Mouse (Mus musculus): ENCODE measurements at regions not wholly inside any gene's neighbourhood (a gene's known extent, or its start where the extent isn't known, plus 50 kb on each side); places are given as distances from the start of the nearest gene placed in this dataset.
A peak's percentile ranks its signal among the peaks of the same experiment; 100 is the strongest.

GRCm38 (mm10) chr8:79587258-79587657, 52.2 kb upstream of the Otud4 start:
- peak; percentile 80 for DNase-seq (ENCODE audit: low read depth, low spot score)

GRCm38 (mm10) chr8:79584966-79585365, 54.5 kb upstream of the Otud4 start:
- DNase-seq (ENCODE audit: low read depth, low spot score) = peak; percentile 92

GRCm38 (mm10) chr8:79583326-79583725, 56.1 kb upstream of the Otud4 start:
- peak; percentile 84 for DNase-seq (ENCODE audit: low read depth, low spot score)

GRCm38 (mm10) chr8:79582195-79582594, 57.2 kb upstream of the Otud4 start:
- no peak for DNase-seq (ENCODE audit: low read depth, low spot score)

- DNase-seq (ENCODE audit: low read depth, low spot score) = no peak
These were observed 63.3 kb upstream of the Otud4 start for GRCm38 (mm10) chr8:79576086-79576485.

GRCm38 (mm10) chr8:79575175-79575734, 64.2 kb upstream of the Otud4 start:
- no peak for DNase-seq (ENCODE audit: low read depth, low spot score)

GRCm38 (mm10) chr8:79573491-79573890, 65.9 kb upstream of the Otud4 start:
- no peak for DNase-seq (ENCODE audit: low read depth, low spot score)

- no peak for DNase-seq (ENCODE audit: low read depth, low spot score)
These were observed 66.9 kb upstream of the Otud4 start for GRCm38 (mm10) chr8:79572526-79572925.

- DNase-seq (ENCODE audit: low read depth, low spot score) = no peak
These were observed 76.3 kb upstream of the Otud4 start for GRCm38 (mm10) chr8:79563101-79563500.

- DNase-seq (ENCODE audit: low read depth, low spot score) = peak; percentile 55
These were observed 76.7 kb upstream of the Otud4 start for GRCm38 (mm10) chr8:79562669-79563068.

- DNase-seq (ENCODE audit: low read depth, low spot score) = peak; percentile 90
These were observed 77.3 kb upstream of the Otud4 start for GRCm38 (mm10) chr8:79562071-79562581.

GRCm38 (mm10) chr8:79561269-79562063, 78.0 kb upstream of the Otud4 start:
- peak; percentile 84 for DNase-seq (ENCODE audit: low read depth, low spot score)

GRCm38 (mm10) chr8:79559516-79559915, 79.9 kb upstream of the Otud4 start:
- DNase-seq (ENCODE audit: low read depth, low spot score) = peak; percentile 91

GRCm38 (mm10) chr8:79554311-79554710, 85.1 kb upstream of the Otud4 start:
- peak; percentile 58 for DNase-seq (ENCODE audit: low read depth, low spot score)

GRCm38 (mm10) chr8:79550151-79550550, 89.3 kb upstream of the Otud4 start:
- peak; percentile 67 for DNase-seq (ENCODE audit: low read depth, low spot score)

- no peak for DNase-seq (ENCODE audit: low read depth, low spot score)
These were observed 91.3 kb upstream of the Otud4 start for GRCm38 (mm10) chr8:79548156-79548555.

GRCm38 (mm10) chr8:79545866-79546373, 93.5 kb upstream of the Otud4 start:
- no peak for DNase-seq (ENCODE audit: low read depth, low spot score)

- DNase-seq (ENCODE audit: low read depth, low spot score) = peak; percentile 77
These were observed 97.0 kb upstream of the Otud4 start for GRCm38 (mm10) chr8:79542461-79542860.

- DNase-seq (ENCODE audit: low read depth, low spot score) = no peak
These were observed 99.4 kb upstream of the Otud4 start for GRCm38 (mm10) chr8:79540053-79540452.

GRCm38 (mm10) chr8:79534271-79534889, 105.0 kb upstream of the Otud4 start:
- DNase-seq (ENCODE audit: low read depth, low spot score) = no peak

- peak; percentile 78 for DNase-seq (ENCODE audit: low read depth, low spot score)
These were observed 109.9 kb upstream of the Otud4 start for GRCm38 (mm10) chr8:79529556-79529955.

GRCm38 (mm10) chr8:79522040-79522439, 117.4 kb upstream of the Otud4 start:
- DNase-seq (ENCODE audit: low read depth, low spot score) = peak; percentile 78
